Mouse (Mus musculus) T-helper 1 cell (primary cell): ENCODE data around the gene Chgb.

Source experiments
- in situ Hi-C: fragments of 300-600 bp; cut with MboI, MseI; formaldehyde crosslinking; loops from one replicate; pipeline ENCODE4 v1.15.1; 2025; ENCODE audit warnings: high pct_unique_total_duplicates

Gene Chgb

GRCm38 (mm10) chr2:132841071-132841470, 60.0 kb downstream of the Chgb start:
- in situ Hi-C loops = no loop called here
